Comparison of ENCODE assay signal across 19 mouse cellular contexts in the genomic region with DNA sequence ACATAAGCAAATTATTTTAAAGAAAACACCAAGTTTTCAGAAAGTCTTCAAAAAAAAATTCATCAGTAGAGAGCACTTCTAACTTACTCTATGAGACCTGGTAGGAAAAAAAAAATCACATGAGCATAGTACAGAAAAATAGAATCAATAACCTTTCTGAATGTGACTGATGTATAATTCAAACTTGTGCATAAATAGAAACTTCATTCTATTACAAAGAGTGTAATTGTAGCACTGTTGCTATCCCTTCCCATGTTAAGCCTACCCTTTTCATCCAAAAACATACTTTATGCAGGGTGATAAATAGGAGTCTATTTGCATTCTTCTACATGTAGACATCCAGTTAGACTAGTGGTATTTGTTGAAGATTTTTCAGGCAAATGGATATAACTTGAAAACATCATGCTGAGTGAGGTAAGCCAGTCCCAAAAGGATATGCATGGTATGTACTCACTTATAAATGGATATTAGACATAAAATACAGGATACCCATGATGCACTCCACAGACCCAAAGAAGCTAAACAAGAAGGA. TPM values are rescaled to one million over a fixed set of nuclear protein-coding genes. Genes with fewer than 3 reads are reported as not detected.
"Had no signal": no experiment of that assay in that cellular context is flagged by ENCODE, and none has a peak within 500 bp of the region (broad histone marks: within the 10 kb centered on the region; RNA-seq: fewer than 3 reads in every experiment).

No protein-coding gene starts in this region.

- H3K9ac ChIP-seq: liver, postnatal 0 days; lung, embryonic 15.5 days; midbrain, embryonic 12.5 days; neural tube, embryonic 12.5 days; stomach, embryonic 15.5 days had no signal

- H3K4me2 ChIP-seq: lung, embryonic 15.5 days; midbrain, embryonic 12.5 days; neural tube, embryonic 12.5 days; stomach, embryonic 15.5 days had no signal

- H3K4me1 ChIP-seq: lung, embryonic 15.5 days; midbrain, embryonic 12.5 days; neural tube, embryonic 12.5 days; stomach, embryonic 15.5 days had no signal

- DNase-seq: liver, postnatal 0 days; lung, adult 2 months; lung, postnatal 14 days; lung, postnatal 36 days; midbrain, embryonic 14.5 days; right cerebral cortex, postnatal 14 days; thymus, adult 2 months; thymus, postnatal 25 days; thymus, postnatal 4 days had no signal

- ATAC-seq: liver, postnatal 0 days; lung, postnatal 0 days; midbrain, embryonic 16.5 days had no signal

- H3K4me3 ChIP-seq: lung, embryonic 15.5 days; midbrain, embryonic 10.5 days; midbrain, embryonic 12.5 days; neural tube, embryonic 12.5 days; stomach, embryonic 15.5 days had no signal

- H3K9me3 ChIP-seq: lung, embryonic 15.5 days; midbrain, embryonic 10.5 days; midbrain, embryonic 12.5 days; neural tube, embryonic 12.5 days; stomach, embryonic 15.5 days had no signal

- H3K27me3 ChIP-seq: lung, embryonic 15.5 days; midbrain, embryonic 12.5 days; neural tube, embryonic 12.5 days; stomach, embryonic 15.5 days had no signal

- H3K36me3 ChIP-seq: lung, embryonic 15.5 days; midbrain, embryonic 10.5 days; midbrain, embryonic 12.5 days; neural tube, embryonic 12.5 days; stomach, embryonic 15.5 days had no signal

- H3K27ac ChIP-seq: lung, embryonic 15.5 days; midbrain, embryonic 10.5 days; midbrain, embryonic 12.5 days; neural tube, embryonic 12.5 days; stomach, embryonic 15.5 days; stomach, postnatal 0 days had no signal

RNA-seq across cellular contexts. Expression of a gene that starts 35.1 kb away (rescaled TPM):
- polyA plus RNA-seq: midbrain, embryonic 16.5 days; neural tube, embryonic 14.5 days had no signal

RNA-seq across cellular contexts. Expression of a gene that starts 44.9 kb away (rescaled TPM):
- total RNA-seq: megakaryocyte-erythroid progenitor cell, adult 5-6 weeks had no signal
- polyA plus RNA-seq: midbrain, embryonic 10.5 days; midbrain, embryonic 14.5 days; midbrain, embryonic 16.5 days; neural tube, embryonic 12.5 days; neural tube, embryonic 14.5 days had no signal
